Mouse (Mus musculus) urinary bladder, postnatal 36 days (tissue): Measurements from ENCODE around the gene Ces1e.
A peak's percentile ranks its signal among the peaks of the same experiment; 100 is the strongest.
"Not testable (repeated sequence)": the region's sequence is repeated elsewhere in the genome, so short reads cannot be mapped to it uniquely, and the experiment has no call there.

Source experiments
- DNase-seq, 2 experiments: peaks; one replicate each; pipeline ENCODE4 v3.0.0; 2022; ENCODE audit warnings: low spot score in 2 of 2, mixed read lengths in 1 of 2

Gene Ces1e

GRCm38 (mm10) chr8:93229446-93229845, at the start of gene Ces1e:
TSS of gene Ces1e (minus strand) at chr8:93229619.
- peak in 1 of 2 experiments; percentile 2 for DNase-seq

- DNase-seq = no peak
These were observed 48.9 kb upstream of the Ces1e start for GRCm38 (mm10) chr8:93278176-93278805.

GRCm38 (mm10) chr8:93274609-93275008, 45.2 kb upstream of the Ces1e start:
- DNase-seq = no peak

GRCm38 (mm10) chr8:93273321-93273720, 43.9 kb upstream of the Ces1e start:
- DNase-seq = no peak

- DNase-seq = peak in 1 of 2 experiments; percentile 22
These were observed 43.3 kb upstream of the Ces1e start for GRCm38 (mm10) chr8:93272686-93273085.

- peak in 1 of 2 experiments; percentile 5 for DNase-seq
These were observed 32.0 kb upstream of the Ces1e start for GRCm38 (mm10) chr8:93261436-93261835.

- DNase-seq = no peak
These were observed 23.0 kb upstream of the Ces1e start for GRCm38 (mm10) chr8:93252400-93252925.

- DNase-seq = no peak
These were observed 16.6 kb upstream of the Ces1e start for GRCm38 (mm10) chr8:93246057-93246456.

GRCm38 (mm10) chr8:93239884-93240283, 10.5 kb upstream of the Ces1e start:
- no peak for DNase-seq

GRCm38 (mm10) chr8:93235681-93236080, 6.3 kb upstream of the Ces1e start:
- DNase-seq = no peak

GRCm38 (mm10) chr8:93234706-93235105, 5.3 kb upstream of the Ces1e start:
- peak in 1 of 2 experiments; percentile 16 for DNase-seq

- no peak for DNase-seq
These were observed 4.6 kb upstream of the Ces1e start for GRCm38 (mm10) chr8:93234068-93234467.

GRCm38 (mm10) chr8:93228673-93229370, 597 bp downstream of the Ces1e start:
- peak; percentile 5 to 26 for DNase-seq

- not testable (repeated sequence) for DNase-seq
These were observed 2.9 kb downstream of the Ces1e start for GRCm38 (mm10) chr8:93226471-93226870.

- no peak for DNase-seq
These were observed 7.5 kb downstream of the Ces1e start for GRCm38 (mm10) chr8:93221896-93222295.

GRCm38 (mm10) chr8:93217867-93218266, 11.6 kb downstream of the Ces1e start:
- no peak for DNase-seq

- no peak for DNase-seq
These were observed 12.0 kb downstream of the Ces1e start for GRCm38 (mm10) chr8:93217375-93217774.

- DNase-seq = no peak
These were observed 18.3 kb downstream of the Ces1e start for GRCm38 (mm10) chr8:93211091-93211490.

GRCm38 (mm10) chr8:93199146-93199545, 30.3 kb downstream of the Ces1e start:
- DNase-seq = not testable (repeated sequence)

- peak; percentile 40 to 74 for DNase-seq
These were observed 31.5 kb downstream of the Ces1e start, which contains the start of gene Ces1d for GRCm38 (mm10) chr8:93197685-93198525. TSS of gene Ces1d (minus strand) at chr8:93197838.

- no peak for DNase-seq
These were observed 33.0 kb downstream of the Ces1e start for GRCm38 (mm10) chr8:93196436-93196835.

GRCm38 (mm10) chr8:93180581-93181129, 48.8 kb downstream of the Ces1e start:
- no peak for DNase-seq
